Mouse (Mus musculus) lung, postnatal 0 days (tissue): Measurements from ENCODE around the gene Dlg2.

Experiments used
- CTCF ChIP-seq: IDR thresholded peaks from 2 replicates; pipeline ENCODE4 v1.5.1; 2016; ENCODE audit warnings: antibody characterized with exemption, mild to moderate bottlenecking
- EP300 ChIP-seq: IDR thresholded peaks from 2 replicates; pipeline ENCODE4 v1.6.1; 2016; ENCODE audit warnings: antibody characterized with exemption, mild to moderate bottlenecking, control low read depth

DNA sequence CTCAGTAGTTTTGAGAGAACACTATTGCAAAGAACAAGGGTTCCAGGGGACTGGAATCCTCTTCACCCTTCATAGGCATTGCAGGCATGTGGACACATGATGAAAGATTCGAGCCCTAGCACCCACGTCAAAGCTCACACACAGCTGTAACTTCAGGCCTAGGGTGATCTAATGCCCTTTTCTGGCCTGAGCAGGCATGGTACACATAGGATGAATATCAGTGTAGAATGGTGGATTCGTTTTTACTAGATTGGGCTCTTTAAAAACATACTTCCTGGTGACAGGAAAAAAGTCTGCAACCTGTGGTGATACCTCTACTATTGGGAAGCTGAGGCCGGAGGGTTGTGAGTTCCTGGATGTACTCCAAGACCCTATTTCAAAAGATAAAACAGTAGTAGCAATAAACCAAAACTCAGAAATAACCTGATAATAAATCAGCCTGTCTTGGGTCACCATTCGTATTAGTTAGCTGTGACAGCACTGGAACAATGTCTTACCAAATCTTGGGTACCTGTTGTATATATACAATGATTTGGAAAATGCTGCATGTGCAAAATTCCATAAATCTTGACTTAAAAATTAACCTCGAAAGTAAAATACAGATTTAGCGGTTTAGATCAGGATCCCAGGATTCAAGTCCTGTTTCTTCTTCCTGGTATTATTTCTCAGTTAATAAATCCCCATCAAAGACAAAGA, 20.2 kb upstream of the Dlg2 start:
- TF ChIP-seq EP300, result no peak
- TF ChIP-seq CTCF, result no peak
